Mouse (Mus musculus) neural tube, embryonic 14.5 days (tissue): Measurements from ENCODE around the gene Ilvbl. TPM values are rescaled to one million over a fixed set of nuclear protein-coding genes. Genes with fewer than 3 reads are reported as not detected.
"Not testable (repeated sequence)": the region's sequence is repeated elsewhere in the genome, so short reads cannot be mapped to it uniquely, and the experiment has no call there.

Source experiments
- ATAC-seq: fragments of 200-750 bp; cut with Nextera tagmentation; 2 replicates; pipeline ENCODE4 v1.8.0; 2017; ENCODE audit warnings: low read depth, mild to moderate bottlenecking, moderate TSS enrichment, moderate library complexity
- H3K27ac ChIP-seq: fragments of 300-500 bp; sonication (generic); 2 replicates; pipeline ENCODE4 v1.5.1; 2014; ENCODE audit warnings: low read depth, mild to moderate bottlenecking, control low read depth, low read length, moderate library complexity, mixed read lengths
- H3K27me3 ChIP-seq: fragments of 300-500 bp; sonication (generic); 2 replicates; pipeline ENCODE4 v1.6.1; 2014; ENCODE audit warnings: low read length; ENCODE audit not compliant: control insufficient read depth, insufficient read depth
- H3K36me3 ChIP-seq: fragments of 300-500 bp; sonication (generic); 2 replicates; pipeline ENCODE4 v1.6.1; 2014; ENCODE audit warnings: low read length, mixed read lengths; ENCODE audit not compliant: control insufficient read depth, insufficient read depth
- H3K4me1 ChIP-seq: fragments of 300-500 bp; sonication (generic); 2 replicates; pipeline ENCODE4 v1.6.1; 2014; ENCODE audit warnings: low read length; ENCODE audit not compliant: control insufficient read depth, insufficient read depth
- H3K4me2 ChIP-seq: fragments of 300-500 bp; sonication (generic); 2 replicates; pipeline ENCODE4 v1.6.1; 2014; ENCODE audit warnings: mild to moderate bottlenecking, low read depth, low read length, control low read depth
- H3K4me3 ChIP-seq: fragments of 300-500 bp; sonication (generic); 2 replicates; pipeline ENCODE4 v1.5.1; 2014; ENCODE audit warnings: low read depth, low read length, control low read depth, mixed read lengths
- H3K9ac ChIP-seq: fragments of 300-500 bp; sonication (generic); replicated peaks from 2 replicates; pipeline ENCODE4 v1.6.1; 2014; ENCODE audit warnings: low read depth, mild to moderate bottlenecking, control low read depth, low read length, mixed read lengths
- H3K9me3 ChIP-seq: fragments of 300-500 bp; sonication (generic); 2 replicates; pipeline ENCODE4 v1.6.1; 2016; ENCODE audit warnings: low read length; ENCODE audit not compliant: control insufficient read depth
- WGBS: fragments of 180-500 bp; shearing (Covaris S2); extraction: QIAGEN DNeasy Blood & Tissue Kit; methylation state at CpG from one replicate; pipeline ENCODE4 v1.1.7; 2014; 5-methylcytosine and 5-hydroxymethylcytosine counted together
- polyA plus RNA-seq: library from polyadenylated mRNA; unstranded; fragments of >200 nt; fragmentation: Nextera tagmentation; extraction: Ambion mirVana; gene quantifications from 2 replicates; pipeline ENCODE4 v1.2.1, GENCODE M21; 2014

Ilvbl gene
- polyA plus RNA-seq, 1 experiment from 2014 or later, result 42.7 TPM

DNA sequence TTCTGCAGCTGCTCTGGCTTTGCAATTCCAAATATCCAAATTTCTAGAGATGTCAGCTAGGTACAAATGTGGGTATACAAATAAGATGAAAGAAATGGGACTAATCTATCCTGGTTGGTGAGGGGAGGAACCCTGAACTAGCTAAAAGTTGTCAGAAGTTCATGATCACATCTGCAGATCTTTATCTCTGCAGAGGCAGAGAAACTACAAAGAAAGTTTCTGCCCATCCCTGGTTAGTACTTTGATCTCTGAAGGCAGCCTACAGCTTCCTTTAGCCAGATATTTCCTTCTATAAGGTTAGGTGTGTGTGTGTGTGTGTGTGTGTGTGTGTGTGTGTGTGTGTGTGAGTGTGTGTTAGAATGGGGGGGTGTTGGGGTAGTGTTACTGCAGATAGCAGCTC, 20.4 kb downstream of the Ilvbl start:
- H3K9ac ChIP-seq, result no peak overlapping the region
- no peak overlapping the region for H3K27ac ChIP-seq
- no peaks in the 10 kb centered on the region for H3K9me3 ChIP-seq
- no peak overlapping the region for H3K4me3 ChIP-seq
- no peak overlapping the region for H3K4me2 ChIP-seq
- ATAC-seq, result no peak
- H3K4me1 ChIP-seq, result 0 out of 2 replicates have a peak, but pooled peaks cover 4% of the 10 kb centered on the region
- H3K36me3 ChIP-seq, result no peaks in the 10 kb centered on the region
- H3K27me3 ChIP-seq, result no peaks in the 10 kb centered on the region

DNA sequence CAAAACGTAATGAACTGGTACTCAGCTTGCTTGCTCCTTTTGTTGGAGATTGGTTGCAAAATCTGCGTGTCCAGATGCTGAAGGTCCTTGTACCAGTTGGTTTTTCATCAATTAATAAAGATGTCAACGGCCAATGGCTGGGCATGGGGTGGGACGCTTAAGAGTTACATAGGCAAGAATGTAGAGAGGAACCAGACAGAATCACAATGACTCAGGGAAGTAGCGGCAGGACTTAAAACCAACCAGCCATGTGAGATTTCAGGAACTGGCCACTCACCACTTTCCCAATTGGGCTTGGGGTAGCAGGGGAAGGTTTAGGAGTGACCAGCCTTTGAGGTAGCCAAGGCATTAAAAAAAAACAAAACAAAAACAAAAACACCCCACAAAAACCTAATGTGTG, 25.7 kb downstream of the Ilvbl start:
- no peak overlapping the region for H3K27ac ChIP-seq
- ATAC-seq, result no peak
- H3K9ac ChIP-seq, result no peak overlapping the region
- no peak overlapping the region for H3K4me2 ChIP-seq
- no peak overlapping the region for H3K4me3 ChIP-seq
- no peaks in the 10 kb centered on the region for H3K9me3 ChIP-seq
- 89% methylated on average over 5 of the region's 5 CpGs for WGBS
- no peaks in the 10 kb centered on the region for H3K36me3 ChIP-seq
- no peaks in the 10 kb centered on the region for H3K4me1 ChIP-seq
- no peaks in the 10 kb centered on the region for H3K27me3 ChIP-seq

DNA sequence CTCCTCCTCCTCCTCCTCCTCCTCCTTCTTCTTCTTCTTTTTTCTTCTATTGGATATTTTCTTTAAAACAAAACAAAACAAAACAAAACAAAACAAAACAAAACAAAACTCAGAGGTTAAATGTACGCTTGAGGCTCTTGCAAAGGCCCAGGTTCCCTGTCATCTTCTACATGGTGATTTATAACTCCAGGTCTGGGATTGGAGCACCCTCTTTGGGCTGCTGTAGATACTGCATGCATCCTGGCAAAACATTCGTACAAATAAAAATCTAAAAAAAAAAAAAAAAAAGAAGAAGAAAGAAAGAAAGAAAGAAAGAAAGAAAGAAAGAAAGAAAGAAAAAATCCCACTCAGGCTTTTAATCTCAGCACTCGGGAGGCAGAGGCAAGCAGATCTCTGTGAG, 30.9 kb downstream of the Ilvbl start:
- WGBS, result 73% methylated on average over 3 of the region's 3 CpGs
- no peaks in the 10 kb centered on the region for H3K4me1 ChIP-seq
- H3K27me3 ChIP-seq, result no peaks in the 10 kb centered on the region
- no peaks in the 10 kb centered on the region for H3K36me3 ChIP-seq
- no peak overlapping the region for H3K4me3 ChIP-seq
- H3K9ac ChIP-seq, result no peak overlapping the region
- ATAC-seq, result no peak
- H3K9me3 ChIP-seq, result no peaks in the 10 kb centered on the region
- H3K27ac ChIP-seq, result no peak overlapping the region
- H3K4me2 ChIP-seq, result no peak overlapping the region

DNA sequence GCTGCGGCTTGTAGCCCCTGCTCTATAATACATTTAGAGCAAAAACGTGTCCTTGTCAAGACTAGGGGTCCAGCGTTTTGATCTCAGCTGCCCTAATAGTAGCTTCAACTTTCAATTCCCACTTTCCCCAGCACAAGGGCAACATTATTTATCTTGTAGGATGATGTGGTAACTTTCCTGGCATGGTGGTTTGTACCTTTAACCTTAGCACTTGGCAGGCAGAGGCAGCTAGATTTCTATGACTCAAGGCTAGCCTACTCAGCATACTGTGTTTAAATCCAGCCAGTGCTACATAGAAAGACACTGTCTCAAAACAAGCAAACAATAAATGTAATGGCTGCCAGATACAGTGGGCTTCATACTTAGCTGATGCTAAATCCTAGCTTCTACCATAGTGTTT, 33.5 kb downstream of the Ilvbl start:
- Histone ChIP-seq H3K9ac (no peak overlapping the region), H3K4me3 (no peak overlapping the region), H3K4me2 (no peak overlapping the region), H3K4me1 (no peaks in the 10 kb centered on the region), H3K9me3 (no peaks in the 10 kb centered on the region), H3K27ac (no peak overlapping the region), H3K36me3 (no peaks in the 10 kb centered on the region), H3K27me3 (no peaks in the 10 kb centered on the region)
- WGBS, result 82% methylated on average over 3 of the region's 3 CpGs
- no peak for ATAC-seq

DNA sequence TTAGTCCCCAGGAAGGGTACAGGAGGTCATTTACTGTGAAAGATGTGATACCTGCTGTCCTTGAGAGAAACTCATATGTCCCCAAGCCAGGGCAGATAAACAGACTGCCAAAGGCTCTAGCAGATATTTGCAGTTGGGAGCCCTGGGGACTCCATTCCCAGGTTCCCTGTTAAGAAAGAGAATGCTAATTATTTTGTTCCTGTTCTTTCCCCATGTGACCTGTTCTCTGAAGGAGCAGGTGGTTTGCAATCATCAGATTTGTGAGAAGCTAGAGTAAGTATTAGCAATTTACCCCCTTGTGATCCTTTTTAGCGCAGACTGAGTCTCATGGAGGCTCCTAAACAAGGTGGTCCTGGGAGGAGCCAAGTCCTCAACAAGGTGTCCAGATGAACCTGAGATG, 43.8 kb downstream of the Ilvbl start, which contains the start of gene Olfr1357:
Gene Olfr1357 (minus strand): TSS at position 101 of the 400 bp plus-strand sequence.
- no peak for ATAC-seq
- Histone ChIP-seq H3K4me2 (no peak within 1 kb of the TSS), H3K4me1 (no peaks in the 10 kb centered on the region), H3K27ac (no peak within 1 kb of the TSS), H3K27me3 (no peaks in the 10 kb centered on the region), H3K4me3 (no peak within 1 kb of the TSS), H3K9ac (no peak within 1 kb of the TSS), H3K9me3 (no peaks in the 10 kb centered on the region), H3K36me3 (no peaks in the 10 kb centered on the region)
- 83% methylated on average over 1 of the region's 1 CpGs for WGBS

DNA sequence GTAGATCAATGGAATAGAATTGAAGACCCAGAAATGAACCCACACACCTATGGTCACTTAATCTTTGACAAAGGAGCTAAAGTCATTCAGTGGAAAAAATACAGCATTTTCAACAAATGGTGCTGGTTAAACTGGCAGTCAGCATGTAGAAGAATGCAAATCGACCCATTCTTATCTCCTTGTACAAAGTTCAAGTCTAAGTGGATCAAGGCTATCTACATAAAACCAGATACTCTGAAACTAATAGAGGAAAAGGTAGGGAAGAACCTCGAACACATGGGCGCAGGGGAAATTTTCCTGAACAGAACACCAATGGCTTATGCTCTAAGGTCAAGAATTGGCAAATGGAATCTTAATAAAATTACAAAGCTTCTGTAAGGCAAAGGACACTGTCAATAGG, 49.0 kb downstream of the Ilvbl start:
- not testable (repeated sequence) for H3K27ac ChIP-seq, H3K36me3 ChIP-seq, H3K4me1 ChIP-seq, H3K9ac ChIP-seq, H3K4me2 ChIP-seq, ATAC-seq, H3K9me3 ChIP-seq, H3K4me3 ChIP-seq, H3K27me3 ChIP-seq
- WGBS, result 85% methylated on average over 3 of the region's 3 CpGs

DNA sequence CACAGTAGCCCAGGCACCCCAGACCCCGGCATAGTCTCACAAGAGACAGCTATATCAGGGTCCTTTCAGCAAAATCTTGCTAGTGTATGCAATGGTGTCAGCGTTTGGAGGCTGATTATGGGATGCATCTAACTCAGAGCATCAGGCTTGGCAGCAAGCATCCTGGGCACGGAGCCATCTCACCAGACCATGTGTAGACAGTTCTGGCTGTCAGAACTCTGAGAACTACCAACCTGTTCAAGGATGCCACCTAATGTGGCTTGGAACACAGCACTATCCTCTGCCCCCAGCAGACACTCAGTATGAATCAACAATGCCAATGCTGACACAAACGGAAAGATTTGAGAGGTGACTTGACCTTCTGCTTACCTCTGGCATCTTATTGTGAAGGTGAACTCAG, 56.0 kb downstream of the Ilvbl start:
- no peaks in the 10 kb centered on the region for H3K27me3 ChIP-seq
- no peaks in the 10 kb centered on the region for H3K36me3 ChIP-seq
- 86% methylated on average over 4 of the region's 4 CpGs for WGBS
- no peaks in the 10 kb centered on the region for H3K9me3 ChIP-seq
- no peak for ATAC-seq
- H3K4me2 ChIP-seq, result no peak overlapping the region
- H3K4me3 ChIP-seq, result no peak overlapping the region
- H3K27ac ChIP-seq, result no peak overlapping the region
- H3K9ac ChIP-seq, result no peak overlapping the region
- H3K4me1 ChIP-seq, result no peaks in the 10 kb centered on the region

DNA sequence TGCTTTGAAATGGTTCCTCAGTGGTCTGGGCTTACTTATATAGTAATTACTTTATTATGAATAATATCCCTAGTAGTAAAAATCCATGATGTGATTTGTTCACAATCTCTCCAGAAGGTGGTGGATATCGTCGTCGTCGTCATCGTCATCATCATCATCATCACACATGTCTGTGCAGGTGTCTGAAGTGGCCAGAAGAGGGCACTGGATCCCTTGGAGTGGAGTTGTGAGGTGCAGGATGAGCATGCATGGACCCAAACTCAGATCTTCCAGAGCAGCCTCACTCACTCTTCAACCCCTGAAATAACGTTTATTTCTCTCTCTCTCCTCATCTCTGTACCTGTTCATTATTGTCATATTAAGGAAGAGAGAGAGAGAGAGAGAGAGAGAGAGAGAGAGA, 58.2 kb downstream of the Ilvbl start:
- Histone ChIP-seq H3K4me1 (no peaks in the 10 kb centered on the region), H3K9me3 (no peaks in the 10 kb centered on the region), H3K36me3 (no peaks in the 10 kb centered on the region), H3K27ac (no peak overlapping the region), H3K27me3 (no peaks in the 10 kb centered on the region), H3K4me2 (peak overlapping the region; percentile 23; the same call in 1 of the 2 replicates), H3K9ac (no peak overlapping the region), H3K4me3 (peak overlapping the region; percentile 15; the same call in 1 of the 2 replicates)
- WGBS, result 13% methylated on average over 6 of the region's 6 CpGs
- peak; percentile 87 for ATAC-seq
